Comparison of ENCODE assay signal across 28 mouse cellular contexts in the genomic region with DNA sequence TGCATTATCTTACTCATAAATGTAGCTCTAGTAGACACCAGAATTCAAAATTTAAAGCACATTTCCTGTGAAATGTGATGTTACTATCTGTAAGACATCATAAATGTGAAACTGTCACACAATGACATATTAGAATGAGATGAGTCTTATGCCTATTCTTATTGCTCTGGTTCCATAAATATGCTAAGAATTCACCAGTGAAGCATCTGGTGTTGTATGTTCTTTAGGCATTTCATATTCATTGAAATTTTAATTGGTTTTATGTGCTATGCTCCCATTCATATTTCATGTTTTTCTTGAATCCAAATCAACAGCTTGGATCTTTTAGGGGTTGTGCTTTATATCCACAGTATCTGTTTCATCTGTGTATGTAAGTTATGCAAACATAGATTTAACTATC.
DNase-seq lines count a peak whose midpoint lies in the region; ATAC-seq lines count a peak whose summit lies in the region.
"Had no signal": no experiment of that assay in that cellular context is flagged by ENCODE, and none has a peak within 500 bp of the region (broad histone marks: within the 10 kb centered on the region; RNA-seq: fewer than 3 reads in every experiment).

No protein-coding gene starts in this region.

- H3K36me3 ChIP-seq in forebrain, embryonic 13.5 days (ENCODE audit: poor library complexity, severe bottlenecking): no peaks in the 10 kb centered on the region
- no peaks in the 10 kb centered on the region for H3K36me3 ChIP-seq in forebrain, embryonic 12.5 days (replicated peaks)
- no peaks in the 10 kb centered on the region for H3K36me3 ChIP-seq in forebrain, embryonic 16.5 days (ENCODE audit: control insufficient read depth, insufficient read depth)
- H3K36me3 ChIP-seq in forebrain, embryonic 11.5 days (ENCODE audit: control insufficient read depth, insufficient read depth, low read length): no peaks in the 10 kb centered on the region
- H3K36me3 ChIP-seq in kidney, embryonic 15.5 days: no peaks in the 10 kb centered on the region
- H3K36me3 ChIP-seq: embryonic facial prominence, embryonic 13.5 days; embryonic facial prominence, embryonic 15.5 days; G1E had no signal

- no peak for DNase-seq in forebrain, embryonic 11.5 days (ENCODE audit: low spot score)
- DNase-seq in frontal cortex, adult 2 months (ENCODE audit: extremely low spot score in 1 of 2, low spot score in 1 of 2): no peak
- DNase-seq in brain, embryonic 18.5 days (ENCODE audit: low read depth, low spot score): peak; percentile 16
- DNase-seq: adrenal gland, adult 8-10 months; adrenal gland, postnatal 14 days; adrenal gland, postnatal 36 days; B cell, adult 2 months; cerebellum, adult 11 months; cerebellum, adult 18-20 months; cerebellum, adult 8-10 months; cerebellum, adult 9-11 months; cerebellum, postnatal 14 days; cerebellum, postnatal 36 days; embryo, embryonic 11 days; gastrocnemius, adult 2 months had no signal

- no peaks in the 10 kb centered on the region for H3K9me3 ChIP-seq in forebrain, embryonic 13.5 days (replicated peaks)
- H3K9me3 ChIP-seq in forebrain, embryonic 12.5 days: no peaks in the 10 kb centered on the region
- H3K9me3 ChIP-seq in forebrain, embryonic 16.5 days (ENCODE audit: control insufficient read depth, low read length): no peaks in the 10 kb centered on the region
- H3K9me3 ChIP-seq in forebrain, embryonic 11.5 days (ENCODE audit: control insufficient read depth, low read length): no peaks in the 10 kb centered on the region
- H3K9me3 ChIP-seq in kidney, embryonic 15.5 days (replicated peaks): no peaks in the 10 kb centered on the region
- H3K9me3 ChIP-seq: embryonic facial prominence, embryonic 13.5 days; embryonic facial prominence, embryonic 15.5 days; G1E had no signal

- no peak overlapping the region for H3K27ac ChIP-seq in forebrain, embryonic 13.5 days
- no peak overlapping the region for H3K27ac ChIP-seq in forebrain, embryonic 12.5 days
- no peak overlapping the region for H3K27ac ChIP-seq in forebrain, embryonic 16.5 days (ENCODE audit: low read length)
- no peak overlapping the region for H3K27ac ChIP-seq in forebrain, embryonic 11.5 days (ENCODE audit: low read depth, low read length)
- H3K27ac ChIP-seq in kidney, embryonic 15.5 days: no peak overlapping the region
- H3K27ac ChIP-seq: embryonic facial prominence, embryonic 13.5 days; embryonic facial prominence, embryonic 15.5 days; gastrocnemius, adult 2 months had no signal

- ATAC-seq in forebrain, embryonic 13.5 days: peak; percentile 36; the same call in 1 of the 2 replicates
- no peak for ATAC-seq in forebrain, embryonic 12.5 days (ENCODE audit: low FRiP score)
- peak; percentile 82 for ATAC-seq in forebrain, embryonic 16.5 days
- no peak for ATAC-seq in forebrain, embryonic 11.5 days (replicated peaks; ENCODE audit: low FRiP score)
- ATAC-seq in frontal cortex, adult (ENCODE audit: low TSS enrichment): peak; percentile 59; the same call in 1 of the 2 replicates
- no peak for ATAC-seq in kidney, embryonic 15.5 days (replicated peaks; ENCODE audit: low FRiP score)
- ATAC-seq: activated CD4-positive, CD25-positive, alpha-beta regulatory T cell, adult 4 months; CD4-positive, CD25-positive, alpha-beta regulatory T cell, adult 4 months; Patski had no signal

- no peak overlapping the region for H3K4me2 ChIP-seq in forebrain, embryonic 13.5 days
- no peak overlapping the region for H3K4me2 ChIP-seq in forebrain, embryonic 12.5 days
- H3K4me2 ChIP-seq in forebrain, embryonic 16.5 days (ENCODE audit: low read length): no peak overlapping the region
- H3K4me2 ChIP-seq in forebrain, embryonic 11.5 days (ENCODE audit: low read depth, low read length, severe bottlenecking): no peak overlapping the region
- H3K4me2 ChIP-seq in kidney, embryonic 15.5 days: no peak overlapping the region
- H3K4me2 ChIP-seq: embryonic facial prominence, embryonic 13.5 days; embryonic facial prominence, embryonic 15.5 days had no signal

- no peaks in the 10 kb centered on the region for H3K4me1 ChIP-seq in forebrain, embryonic 13.5 days
- H3K4me1 ChIP-seq in forebrain, embryonic 12.5 days: no peaks in the 10 kb centered on the region
- no peaks in the 10 kb centered on the region for H3K4me1 ChIP-seq in forebrain, embryonic 16.5 days (replicated peaks; ENCODE audit: control insufficient read depth, insufficient read depth, low read length)
- H3K4me1 ChIP-seq in forebrain, embryonic 11.5 days (replicated peaks; ENCODE audit: control insufficient read depth, insufficient read depth, low read length): no peaks in the 10 kb centered on the region
- H3K4me1 ChIP-seq in kidney, embryonic 15.5 days: no peaks in the 10 kb centered on the region
- H3K4me1 ChIP-seq: embryonic facial prominence, embryonic 13.5 days; embryonic facial prominence, embryonic 15.5 days had no signal

- no peaks in the 10 kb centered on the region for H3K27me3 ChIP-seq in forebrain, embryonic 13.5 days
- no peaks in the 10 kb centered on the region for H3K27me3 ChIP-seq in forebrain, embryonic 12.5 days
- H3K27me3 ChIP-seq in forebrain, embryonic 16.5 days (replicated peaks; ENCODE audit: control insufficient read depth, insufficient read depth, low read length): no peaks in the 10 kb centered on the region
- no peaks in the 10 kb centered on the region for H3K27me3 ChIP-seq in forebrain, embryonic 11.5 days (ENCODE audit: control insufficient read depth, insufficient read depth, low read length)
- H3K27me3 ChIP-seq in kidney, embryonic 15.5 days: no peaks in the 10 kb centered on the region
- H3K27me3 ChIP-seq: CH12.LX; embryonic facial prominence, embryonic 13.5 days; embryonic facial prominence, embryonic 15.5 days; Patski had no signal

- H3K9ac ChIP-seq in forebrain, embryonic 13.5 days: no peak overlapping the region
- H3K9ac ChIP-seq in forebrain, embryonic 12.5 days: no peak overlapping the region
- no peak overlapping the region for H3K9ac ChIP-seq in forebrain, embryonic 16.5 days (replicated peaks; ENCODE audit: low read depth, low read length)
- H3K9ac ChIP-seq in forebrain, embryonic 11.5 days (ENCODE audit: low read length): no peak overlapping the region
- H3K9ac ChIP-seq in kidney, embryonic 15.5 days: no peak overlapping the region
- H3K9ac ChIP-seq: embryonic facial prominence, embryonic 13.5 days; embryonic facial prominence, embryonic 15.5 days had no signal

- no peak overlapping the region for H3K4me3 ChIP-seq in forebrain, embryonic 13.5 days
- no peak overlapping the region for H3K4me3 ChIP-seq in forebrain, embryonic 12.5 days (replicated peaks)
- H3K4me3 ChIP-seq in forebrain, embryonic 16.5 days (replicated peaks; ENCODE audit: low read length): no peak overlapping the region
- H3K4me3 ChIP-seq in forebrain, embryonic 11.5 days (ENCODE audit: low read depth, low read length): no peak overlapping the region
- no peak overlapping the region for H3K4me3 ChIP-seq in kidney, embryonic 15.5 days (replicated peaks)
- H3K4me3 ChIP-seq: embryonic facial prominence, embryonic 13.5 days; embryonic facial prominence, embryonic 15.5 days; erythroblast, embryonic 14.5 days; gastrocnemius, adult 2 months had no signal

Comparison
In these comparisons a context has a peak if more than half of its experiments do, and no peak if none do; other contexts are left out.
1. ATAC-seq: peak in forebrain, embryonic 13.5 days (single experiment), forebrain, embryonic 16.5 days (single experiment) and frontal cortex, adult (single experiment); none in forebrain, embryonic 12.5 days (single experiment), forebrain, embryonic 11.5 days (single experiment) and kidney, embryonic 15.5 days (single experiment).